Mouse (Mus musculus) megakaryocyte progenitor cell, adult 5-6 weeks (primary cell): ENCODE measurements around the gene N4bp2. TPM values are rescaled to one million over a fixed set of nuclear protein-coding genes. Genes with fewer than 3 reads are reported as not detected.
"Not testable (repeated sequence)": the region's sequence is repeated elsewhere in the genome, so short reads cannot be mapped to it uniquely, and the experiment has no call there.

Experiments used
- ATAC-seq: replicated peaks from 2 replicates; pipeline ENCODE4 v1.8.0; 2016; ENCODE audit warnings: mild to moderate bottlenecking, moderate TSS enrichment, inconsistent platforms; ENCODE audit not compliant: poor library complexity
- total RNA-seq, 2 experiments: library from RNA; stranded (forward) in 1 of 2; stranded (reverse) in 1 of 2; fragments of 157-497, 149-512 nt in 1 of 2; fragments of 200-1000 nt in 1 of 2; gene quantifications; 2 replicates each; pipeline versions ENCODE4 v1.2.3 to v1.2.4; 2015 to 2017

The N4bp2 gene
- total RNA-seq (2015) (39.1 and 39.8 TPM in 2 replicates), total RNA-seq (2017) (22.2 and 30.3 TPM in 2 replicates)

DNA sequence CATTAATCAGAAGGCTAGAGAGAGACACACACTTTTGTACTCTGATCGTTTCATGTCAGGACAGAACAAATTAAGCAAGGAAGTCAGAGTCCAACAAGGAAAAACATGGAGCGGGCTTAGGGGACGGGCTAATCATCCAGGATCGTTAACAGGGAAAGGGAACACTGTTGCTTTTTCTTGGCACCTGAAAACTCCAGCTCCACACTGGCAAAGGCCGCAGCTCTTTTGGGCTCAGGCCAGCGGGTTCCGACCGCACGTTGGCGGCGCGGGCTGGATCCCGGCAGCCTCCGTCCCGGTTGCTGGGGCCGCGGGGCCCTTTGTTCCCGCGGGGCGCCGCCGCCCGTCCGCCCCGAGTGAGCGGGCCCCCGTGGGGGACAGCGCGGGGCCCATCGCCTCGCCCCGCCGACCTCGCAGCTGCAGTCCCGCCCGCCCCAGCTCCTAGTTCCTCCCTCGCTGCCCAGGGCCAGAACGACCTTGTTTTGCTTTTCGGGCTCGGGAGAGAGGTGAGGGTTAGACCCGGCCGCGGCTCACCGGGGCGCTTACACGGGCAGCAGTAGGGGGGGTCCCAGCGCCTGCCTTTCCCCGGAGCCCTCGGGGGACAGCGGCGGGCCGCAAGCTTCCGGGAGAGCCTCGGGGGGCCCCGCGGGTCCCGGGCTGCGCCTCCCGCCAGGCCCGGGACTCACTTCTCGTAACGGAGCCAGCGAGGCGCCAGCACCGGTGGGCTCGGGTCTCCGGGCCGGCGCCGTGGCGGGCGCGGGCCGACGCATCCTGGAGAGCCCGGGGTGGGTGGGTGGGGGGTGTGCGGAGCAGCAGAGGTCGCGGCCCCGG lies at the start of gene N4bp2:
Gene N4bp2, plus strand, starts transcription at position 434 of the 828 bp plus-strand sequence.
- peak; percentile 16 for ATAC-seq

DNA sequence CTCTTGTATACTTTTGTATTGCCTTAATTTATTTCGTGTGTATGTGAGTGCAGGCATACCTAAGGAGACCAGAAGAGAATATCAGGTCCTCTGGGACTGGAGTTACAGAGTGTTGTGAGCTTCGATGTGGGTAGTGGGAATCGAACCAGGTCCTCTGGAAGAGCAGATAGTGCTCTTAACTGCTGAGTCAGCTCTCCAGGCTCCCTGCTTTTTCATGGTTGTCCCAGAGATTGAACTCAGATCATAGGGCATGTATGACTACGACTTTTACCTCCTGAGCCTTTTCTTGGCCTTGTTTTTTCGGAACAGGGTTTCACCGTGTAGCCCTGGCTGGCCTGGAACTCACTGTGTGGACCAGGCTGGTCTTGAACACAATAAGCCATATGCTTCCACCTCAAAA lies 48.2 kb upstream of the N4bp2 start:
- no peak for ATAC-seq

DNA sequence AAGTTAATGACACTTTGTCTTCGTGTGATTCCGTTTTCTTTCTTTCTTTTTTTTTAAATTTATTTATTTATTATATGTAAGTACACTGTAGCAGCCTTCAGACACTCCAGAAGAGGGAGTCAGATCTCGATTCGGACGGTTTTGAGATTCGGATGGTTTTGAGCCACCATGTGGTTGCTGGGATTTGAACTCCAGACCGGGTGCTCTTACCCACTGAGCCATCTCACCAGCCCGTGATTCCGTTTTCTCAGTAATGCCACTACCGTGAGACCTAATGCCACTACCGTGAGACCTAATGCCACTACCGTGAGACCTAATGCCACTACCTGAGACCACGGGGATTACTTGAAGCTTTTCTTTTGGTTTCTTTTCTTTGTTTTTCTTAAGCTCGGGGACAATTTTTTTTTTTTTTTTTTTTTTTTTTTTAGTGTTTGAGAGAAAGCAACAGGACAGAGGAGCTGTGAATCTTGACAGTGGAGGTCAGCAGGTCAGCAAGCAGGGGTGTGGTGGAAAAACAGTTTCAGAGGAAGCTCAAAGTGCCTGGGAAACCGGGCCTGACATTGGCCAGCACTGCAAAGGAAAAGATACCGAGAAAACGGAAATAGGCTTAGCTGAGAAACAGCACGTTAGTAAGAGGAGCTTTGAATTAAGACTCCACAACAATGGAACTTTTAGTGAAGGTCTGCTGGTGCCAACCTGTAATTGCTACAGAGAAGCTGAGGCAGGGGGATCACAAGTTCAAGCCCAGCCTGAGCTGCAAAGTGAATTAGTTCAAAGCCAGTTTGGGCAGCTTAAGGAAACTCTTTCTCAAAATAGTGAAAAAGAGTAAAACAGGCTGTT lies 46.0 kb upstream of the N4bp2 start:
- no peak for ATAC-seq

DNA sequence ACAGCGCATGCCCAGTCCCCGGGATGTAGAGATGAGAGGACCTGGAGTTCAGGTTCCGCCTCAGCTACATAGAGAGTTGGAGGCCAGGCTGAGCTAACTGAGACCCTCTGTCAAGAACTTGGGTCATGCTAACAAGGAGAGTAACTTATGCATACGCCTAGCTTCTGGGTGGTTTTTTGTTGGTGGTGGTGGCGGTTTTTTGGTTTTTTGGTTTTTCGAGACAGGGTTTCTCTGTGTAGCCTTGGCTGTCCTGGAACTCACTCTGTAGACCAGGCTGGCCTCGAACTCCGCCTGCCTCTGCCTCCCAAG lies 45.5 kb upstream of the N4bp2 start:
- not testable (repeated sequence) for ATAC-seq

DNA sequence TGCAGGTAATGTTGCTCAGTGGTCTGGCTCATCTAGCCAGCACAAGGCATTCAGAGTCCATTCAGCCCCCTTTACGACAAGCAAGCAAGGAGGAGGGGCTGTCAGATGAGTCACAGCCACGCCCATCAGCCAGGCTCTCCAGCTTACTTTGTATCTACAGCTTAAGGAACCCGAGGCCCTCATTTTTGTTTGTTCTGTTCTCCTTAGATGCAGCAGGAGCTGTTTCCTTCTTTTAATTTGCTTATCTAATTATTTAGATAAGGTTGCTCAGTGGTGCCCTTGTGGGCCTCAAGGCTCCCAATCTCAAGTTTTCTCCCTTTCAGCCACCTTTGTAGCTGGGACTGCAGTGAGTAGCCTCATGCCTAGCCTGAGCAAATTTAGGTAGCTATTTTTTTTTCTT lies 45.0 kb upstream of the N4bp2 start:
- ATAC-seq: peak; percentile 95

DNA sequence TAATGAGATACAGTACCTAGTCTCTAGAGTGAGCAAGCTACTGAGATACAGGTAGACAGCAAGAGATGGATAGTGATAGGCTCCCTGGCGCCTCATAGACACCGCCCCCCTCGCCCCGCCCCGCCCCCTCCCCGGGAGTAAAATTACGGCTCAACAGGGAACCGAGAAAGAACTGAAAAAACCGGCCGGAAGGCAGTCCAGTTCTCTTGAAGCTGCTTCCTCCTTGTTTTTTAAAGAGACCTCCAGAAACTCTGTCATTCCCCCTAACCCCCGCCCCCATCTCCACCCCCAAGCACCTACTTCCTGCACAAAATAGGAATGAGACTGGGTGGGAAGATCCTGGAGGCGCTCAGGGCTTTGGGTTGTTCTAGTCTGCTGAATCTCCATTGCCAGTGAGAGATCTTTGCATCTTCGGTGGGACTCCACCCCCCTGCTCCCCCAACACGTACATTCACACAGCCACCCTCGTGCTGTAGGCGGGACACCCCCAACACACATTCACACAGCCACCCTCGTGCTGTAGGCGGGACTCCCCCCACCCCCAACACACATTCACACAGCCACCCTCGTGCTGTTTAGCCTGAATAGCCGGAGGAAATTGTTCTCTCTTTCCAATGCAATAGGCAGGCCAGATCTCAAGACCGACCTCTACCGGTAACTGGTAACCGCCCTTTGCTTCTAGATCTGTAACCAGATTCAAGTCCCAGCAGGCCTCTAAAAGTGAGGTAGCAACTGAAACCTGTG lies 38.8 kb upstream of the N4bp2 start:
- peak; percentile 95 for ATAC-seq

DNA sequence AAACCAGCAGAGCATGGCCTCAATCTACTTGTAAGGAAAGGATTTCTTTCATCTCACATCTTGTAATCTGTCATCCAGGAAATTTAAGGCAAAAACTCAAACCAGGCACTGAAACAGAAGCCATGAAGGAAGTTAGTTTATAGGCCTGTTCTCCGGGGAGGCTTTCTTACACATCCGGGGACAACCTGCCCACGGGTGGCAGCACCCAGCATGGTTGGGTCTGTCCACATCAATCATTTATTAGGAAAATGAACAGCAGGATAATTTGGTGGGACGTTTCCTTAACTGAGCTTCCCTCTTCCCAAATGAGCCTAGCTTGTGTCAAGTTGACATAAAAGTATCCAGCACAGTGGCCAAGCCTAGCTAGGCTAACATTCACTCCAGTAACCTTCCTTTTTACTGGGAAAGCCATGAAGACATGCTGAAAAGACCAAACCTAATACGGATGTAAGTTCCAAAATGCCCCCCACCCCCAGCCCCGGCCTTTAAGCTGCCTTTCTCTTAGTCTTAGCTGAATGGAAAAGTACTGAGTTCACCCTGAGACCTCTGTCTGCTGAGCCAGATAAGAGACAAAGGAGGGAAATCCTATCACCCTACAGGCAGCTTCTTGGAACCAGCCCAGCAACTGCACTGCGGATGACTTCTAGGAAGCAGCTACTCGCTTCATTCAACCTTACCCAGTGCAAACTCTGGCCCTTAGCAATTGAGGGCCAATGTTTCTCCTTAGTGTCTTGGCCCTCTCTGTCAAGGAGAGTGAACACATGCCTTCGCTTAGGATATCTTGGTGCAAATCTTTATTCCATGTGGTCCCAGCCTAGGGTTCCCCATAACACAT lies 31.9 kb upstream of the N4bp2 start:
- peak; percentile 98 for ATAC-seq

DNA sequence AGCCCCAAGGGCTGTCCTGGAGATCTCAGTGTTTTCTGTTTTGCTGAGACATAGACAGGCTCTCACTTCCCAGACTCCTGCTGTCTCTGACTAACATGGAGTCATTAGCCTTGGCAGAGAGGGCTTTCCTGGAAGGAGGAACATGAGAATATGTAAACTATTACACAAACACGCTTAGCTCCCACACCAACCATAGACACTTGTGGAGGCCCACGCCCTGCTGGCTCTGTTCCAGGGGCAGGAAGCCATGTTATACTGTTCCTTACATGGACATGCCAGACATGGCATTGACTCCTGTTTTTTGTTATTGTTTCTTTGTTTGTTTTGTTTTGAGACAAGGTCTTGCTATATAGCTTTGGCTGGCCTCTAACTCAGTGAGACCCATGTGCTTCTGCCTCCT lies 27.7 kb upstream of the N4bp2 start:
- ATAC-seq: no peak

DNA sequence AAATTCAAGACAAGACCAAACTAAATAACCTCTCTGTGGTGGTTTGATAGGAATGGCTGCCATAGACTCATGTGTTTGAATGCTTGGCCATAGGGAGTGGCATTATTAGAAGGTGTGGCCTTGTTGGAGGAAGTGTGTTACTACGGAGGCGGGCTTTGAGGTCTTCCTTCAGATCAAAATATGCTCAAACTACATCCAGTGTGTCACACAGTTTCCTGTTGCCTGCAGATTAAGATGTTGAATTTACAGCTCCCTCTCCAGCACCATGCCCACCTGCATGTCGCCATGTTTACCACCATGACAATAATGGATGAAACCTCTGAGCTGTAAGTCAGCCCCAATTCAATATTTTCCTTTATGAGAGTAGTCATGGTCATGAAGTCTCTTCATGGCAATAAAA lies 24.0 kb upstream of the N4bp2 start:
- ATAC-seq: peak; percentile 55

DNA sequence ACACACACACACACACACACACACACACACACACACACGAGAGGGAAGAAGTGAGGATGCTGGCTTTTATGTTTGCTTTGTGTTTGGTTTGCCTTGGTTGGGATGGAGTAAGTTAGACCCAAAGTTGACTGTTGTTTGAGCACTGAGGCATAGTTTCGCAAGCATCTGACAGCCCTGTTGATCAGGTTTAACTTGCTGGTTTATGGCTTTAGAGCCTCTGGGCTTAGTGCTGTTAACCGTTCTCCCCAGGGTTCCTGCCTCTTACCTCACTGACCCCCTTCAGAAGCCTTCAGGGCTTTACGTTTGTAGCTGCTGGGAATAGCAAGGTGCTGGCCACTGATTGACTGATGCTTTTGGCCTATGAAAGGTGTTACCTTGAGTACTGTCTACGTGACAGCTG lies 16.4 kb upstream of the N4bp2 start:
- ATAC-seq: no peak

DNA sequence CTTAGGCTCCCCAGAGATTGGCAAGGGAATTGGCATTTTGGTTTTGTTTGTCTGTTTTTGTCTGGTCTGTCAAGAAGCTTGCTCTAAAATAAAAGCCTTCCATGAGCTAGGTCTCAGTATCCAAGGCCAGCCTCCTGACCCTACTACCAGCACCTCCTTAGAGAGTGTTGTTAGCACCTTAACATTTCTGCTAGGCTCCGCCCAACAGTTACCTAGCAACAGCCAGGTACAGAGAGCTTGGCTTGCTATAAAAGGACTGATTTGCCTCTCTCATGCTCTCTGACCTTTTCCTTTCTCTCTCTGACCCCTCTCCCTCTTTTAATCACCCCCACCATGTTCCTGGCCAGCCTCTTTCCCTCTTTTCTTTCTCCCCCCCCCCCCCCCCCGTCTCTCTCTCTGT lies 14.9 kb upstream of the N4bp2 start:
- no peak for ATAC-seq

DNA sequence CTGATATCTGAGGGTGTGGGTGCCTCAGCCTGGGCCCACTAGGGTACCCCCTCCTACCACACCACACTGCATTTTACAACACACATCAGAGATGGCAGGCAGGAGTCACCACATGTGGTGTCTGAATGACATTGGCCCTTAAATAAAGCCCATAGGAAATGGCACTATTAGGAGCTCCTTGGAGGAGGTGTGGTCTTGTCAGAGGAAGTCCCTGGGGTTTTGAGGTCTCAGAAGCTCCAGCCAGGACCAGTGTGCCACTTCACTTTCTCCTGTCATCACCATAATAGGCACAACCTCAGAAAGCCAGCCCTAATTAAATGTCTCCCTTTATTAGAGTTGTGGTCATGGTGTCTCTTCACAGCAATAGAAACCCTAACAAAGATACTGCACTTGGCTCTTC lies 14.4 kb upstream of the N4bp2 start:
- ATAC-seq: peak; percentile 78

DNA sequence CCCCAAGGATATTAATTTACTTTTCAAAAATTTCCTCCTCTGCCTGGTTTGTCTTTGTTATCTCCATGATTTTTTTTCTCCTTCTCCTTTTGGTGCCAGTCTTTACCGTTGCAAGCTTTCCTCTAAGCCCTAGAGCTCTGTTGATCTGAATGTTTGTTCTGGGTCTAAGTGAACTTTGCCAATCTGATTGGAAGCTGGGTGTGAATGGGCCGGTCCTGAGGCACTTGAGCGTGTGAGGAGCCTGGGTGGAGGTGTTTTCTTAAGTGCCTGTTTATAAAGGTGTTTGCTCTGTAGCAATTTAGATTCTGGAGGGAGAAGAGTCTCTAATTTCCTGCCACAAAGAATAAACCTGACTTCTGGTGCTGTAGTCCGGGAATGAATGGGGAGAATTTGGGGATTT lies 11.3 kb upstream of the N4bp2 start:
- peak; percentile 69; the same call in 1 of the 2 replicates for ATAC-seq

DNA sequence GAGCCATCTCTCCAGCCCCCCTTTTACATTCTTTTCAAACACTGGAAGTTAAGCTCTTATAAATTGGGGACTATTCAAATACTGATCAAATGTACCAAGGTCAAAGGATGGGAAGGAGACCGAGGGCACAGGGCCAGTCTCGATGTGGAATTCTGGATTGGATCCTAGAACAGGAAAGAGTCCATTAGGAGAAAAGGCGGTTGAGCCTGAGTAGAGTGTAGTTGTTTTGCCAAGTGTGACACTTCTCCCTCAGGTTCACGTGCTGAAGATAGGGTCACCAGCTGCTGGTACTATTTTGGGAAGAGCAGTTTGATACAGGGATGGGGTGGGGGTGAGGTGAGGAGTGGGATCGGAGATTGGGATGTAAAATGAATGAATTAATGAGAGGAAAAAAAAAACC lies 7.5 kb upstream of the N4bp2 start:
- ATAC-seq: no peak

DNA sequence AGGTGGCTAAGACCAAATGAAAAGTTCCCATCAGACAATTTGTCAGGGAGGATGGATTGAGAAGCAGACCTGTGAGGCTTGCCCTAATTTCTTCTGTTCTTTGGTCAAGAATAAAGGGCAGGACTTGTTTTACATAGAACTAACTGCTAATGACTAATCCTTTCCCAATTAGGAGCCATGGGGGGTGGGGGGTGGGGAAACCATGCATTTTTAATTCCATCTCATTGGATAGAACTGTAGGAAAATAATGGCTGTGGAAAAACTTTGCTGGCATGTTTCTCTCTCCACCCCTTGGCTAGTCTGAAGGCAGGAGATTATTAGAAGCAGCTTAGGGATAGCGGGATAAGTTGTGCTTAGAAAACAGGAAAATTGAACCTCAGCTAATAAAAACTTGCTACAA lies 6.2 kb upstream of the N4bp2 start:
- ATAC-seq: no peak

DNA sequence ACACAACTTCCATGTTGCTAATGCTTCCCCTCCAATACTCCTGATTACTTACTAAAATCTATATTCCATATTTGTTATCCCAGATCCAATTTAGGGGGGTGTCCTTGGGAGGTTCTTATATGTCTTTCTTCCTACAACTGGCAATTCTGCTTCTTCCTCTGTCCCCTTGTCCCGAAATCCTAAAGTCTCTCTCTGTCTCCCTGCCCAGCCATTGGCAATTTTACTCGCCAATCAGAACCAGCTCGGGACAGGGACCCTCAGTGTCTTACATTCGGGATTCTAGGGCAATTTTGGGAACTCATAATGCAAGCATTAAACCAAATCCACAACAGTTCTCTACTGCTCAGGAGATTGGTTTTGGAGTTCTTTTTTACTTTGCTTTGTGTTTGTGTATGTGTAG lies 3.3 kb upstream of the N4bp2 start:
- no peak for ATAC-seq

DNA sequence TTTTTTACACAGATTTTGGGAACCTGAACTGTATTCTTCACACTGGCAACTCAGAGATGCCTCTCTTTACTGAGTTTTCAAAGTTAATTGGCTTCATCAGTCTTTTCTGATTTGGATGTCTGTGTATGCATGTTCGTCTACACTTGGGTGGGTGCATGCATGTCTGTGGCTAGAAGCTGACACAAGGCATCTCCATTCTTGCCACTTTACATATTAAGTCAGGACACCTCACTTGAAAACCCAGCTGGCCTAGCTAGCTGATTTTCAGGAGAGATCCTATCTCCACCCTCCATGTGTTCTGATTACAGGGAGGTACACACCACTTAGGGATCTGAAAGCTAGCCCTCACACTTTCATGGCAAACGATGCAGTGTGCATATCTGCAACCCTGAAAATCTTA lies 2.7 kb upstream of the N4bp2 start:
- ATAC-seq: no peak

DNA sequence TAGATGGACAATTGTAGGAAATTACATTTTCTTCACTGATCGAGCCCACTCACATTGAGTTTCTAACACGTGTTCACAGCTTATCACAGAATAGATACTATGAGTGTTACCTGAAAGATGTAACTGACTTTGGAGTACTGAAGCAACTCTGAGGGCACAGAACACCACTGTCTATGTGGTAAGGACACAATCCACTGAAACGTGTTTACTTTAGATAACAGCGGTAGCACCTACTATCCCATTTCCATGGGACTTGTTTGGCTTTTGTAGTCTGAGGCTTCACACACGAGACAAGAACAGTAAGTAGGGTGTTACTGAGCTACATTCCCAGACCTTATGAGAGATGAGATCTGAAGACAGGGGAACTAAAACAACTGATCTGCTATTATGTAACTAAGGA lies 2.3 kb upstream of the N4bp2 start:
- ATAC-seq: peak; percentile 29

DNA sequence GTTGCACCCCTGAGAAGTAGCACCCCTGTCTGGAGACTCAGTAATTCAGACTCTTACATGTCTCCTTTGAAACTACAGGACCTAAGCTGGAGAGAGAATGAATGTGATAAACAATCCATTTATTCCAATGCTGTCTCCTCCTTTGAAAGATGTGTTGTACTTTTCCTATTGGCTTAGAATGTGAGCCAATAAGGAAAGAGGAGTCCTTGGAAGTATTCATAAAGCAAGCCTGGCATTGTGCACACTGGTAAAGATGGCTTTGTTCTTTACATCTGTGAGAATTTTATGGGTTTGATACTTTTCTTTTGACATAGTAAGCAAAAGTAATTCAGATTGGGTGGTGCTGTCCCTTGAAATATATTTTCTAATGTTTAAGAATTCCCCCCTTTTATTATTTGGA lies 1.4 kb upstream of the N4bp2 start:
- no peak for ATAC-seq

DNA sequence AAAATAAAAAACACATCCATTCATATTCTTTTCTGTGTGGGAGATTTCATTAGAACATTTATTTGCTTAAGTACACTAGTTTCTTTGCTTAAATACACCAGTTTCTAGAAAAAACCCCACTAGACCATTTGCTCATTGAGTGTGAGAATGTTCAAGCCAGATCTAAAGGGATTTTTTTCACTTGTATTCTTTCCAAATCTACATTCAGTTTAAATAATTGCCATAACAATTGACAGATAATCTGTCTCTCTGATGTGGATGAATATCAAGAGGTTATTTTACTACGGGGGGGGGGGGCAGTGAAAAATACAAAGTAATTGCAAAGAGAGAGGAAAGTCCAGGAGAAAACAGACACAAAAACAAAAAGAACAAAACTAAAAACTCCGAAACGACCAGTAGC lies 635 bp upstream of the N4bp2 start:
- no peak for ATAC-seq
